Mouse (Mus musculus): ENCODE measurements around the gene Lhx4. TPM values are rescaled to one million over a fixed set of nuclear protein-coding genes. Genes with fewer than 3 reads are reported as not detected.
A peak's percentile ranks its signal among the peaks of the same experiment; 100 is the strongest.

The Lhx4 gene
- polyA plus RNA-seq, 1 experiment from 2014 or later: 0.79 TPM

GRCm38 (mm10) chr1:155715366-155715765, 36.1 kb downstream of the Lhx4 start:
- ATAC-seq (replicated peaks; ENCODE audit: insufficient number of reproducible peaks, low FRiP score, low TSS enrichment, low read depth) (no peak), DNase-seq (ENCODE audit: low spot score) (no peak)
- Histone ChIP-seq H3K36me3 (replicated peaks; ENCODE audit: control insufficient read depth, insufficient read depth, low read depth, low read length) (no peaks in the 10 kb centered on the region), H3K4me3 (ENCODE audit: low read depth, low read length) (no peak overlapping the region), H3K4me1 (ENCODE audit: control insufficient read depth, insufficient read depth, low read length) (no peaks in the 10 kb centered on the region), H3K9ac (replicated peaks; ENCODE audit: low read length) (no peak overlapping the region), H3K27me3 (ENCODE audit: control insufficient read depth, insufficient read depth, low read length) (no peaks in the 10 kb centered on the region), H3K4me2 (ENCODE audit: low read depth, low read length) (no peak overlapping the region), H3K27ac (replicated peaks; ENCODE audit: low read depth, low read length) (no peak overlapping the region), H3K9me3 (replicated peaks; ENCODE audit: control insufficient read depth, low read length) (no peaks in the 10 kb centered on the region)

- no peak for ATAC-seq (replicated peaks; ENCODE audit: insufficient number of reproducible peaks, low FRiP score, low TSS enrichment, low read depth)
- H3K9ac ChIP-seq (replicated peaks; ENCODE audit: low read length): no peak overlapping the region
These were observed 38.2 kb downstream of the Lhx4 start for GRCm38 (mm10) chr1:155713306-155713705.

GRCm38 (mm10) chr1:155704182-155704581, 47.3 kb downstream of the Lhx4 start:
- DNase-seq (ENCODE audit: low spot score): no peak
- Histone ChIP-seq H3K36me3 (replicated peaks; ENCODE audit: control insufficient read depth, insufficient read depth, low read depth, low read length) (no peaks in the 10 kb centered on the region), H3K27ac (replicated peaks; ENCODE audit: low read depth, low read length) (no peak overlapping the region), H3K4me1 (ENCODE audit: control insufficient read depth, insufficient read depth, low read length) (no peaks in the 10 kb centered on the region), H3K9me3 (replicated peaks; ENCODE audit: control insufficient read depth, low read length) (no peaks in the 10 kb centered on the region), H3K4me2 (ENCODE audit: low read depth, low read length) (no peak overlapping the region), H3K4me3 (ENCODE audit: low read depth, low read length) (no peak overlapping the region), H3K27me3 (ENCODE audit: control insufficient read depth, insufficient read depth, low read length) (no peaks in the 10 kb centered on the region), H3K9ac (replicated peaks; ENCODE audit: low read length) (no peak overlapping the region)
- 57% methylated on average over 5 of the region's 5 CpGs for WGBS
- peak; percentile 67; the same call in 1 of the 2 replicates for ATAC-seq (replicated peaks; ENCODE audit: insufficient number of reproducible peaks, low FRiP score, low TSS enrichment, low read depth)

More at GRCm38 (mm10) chr1:155713306-155713705, 38.2 kb downstream of the Lhx4 start:
- Histone ChIP-seq H3K36me3 (replicated peaks; ENCODE audit: control insufficient read depth, insufficient read depth, low read depth, low read length) (no peaks in the 10 kb centered on the region), H3K9me3 (replicated peaks; ENCODE audit: control insufficient read depth, low read length) (no peaks in the 10 kb centered on the region), H3K4me3 (ENCODE audit: low read depth, low read length) (no peak overlapping the region), H3K4me1 (ENCODE audit: control insufficient read depth, insufficient read depth, low read length) (no peaks in the 10 kb centered on the region), H3K27me3 (ENCODE audit: control insufficient read depth, insufficient read depth, low read length) (no peaks in the 10 kb centered on the region), H3K27ac (replicated peaks; ENCODE audit: low read depth, low read length) (no peak overlapping the region), H3K4me2 (ENCODE audit: low read depth, low read length) (no peak overlapping the region)
- WGBS: 64% methylated on average over 2 of the region's 2 CpGs
- DNase-seq (ENCODE audit: low spot score): no peak

- no peak for ATAC-seq (replicated peaks; ENCODE audit: insufficient number of reproducible peaks, low FRiP score, low TSS enrichment, low read depth)
- Histone ChIP-seq H3K9me3 (replicated peaks; ENCODE audit: control insufficient read depth, low read length) (no peaks in the 10 kb centered on the region), H3K4me2 (ENCODE audit: low read depth, low read length) (no peak overlapping the region), H3K9ac (replicated peaks; ENCODE audit: low read length) (no peak overlapping the region), H3K4me1 (ENCODE audit: control insufficient read depth, insufficient read depth, low read length) (no peaks in the 10 kb centered on the region), H3K4me3 (ENCODE audit: low read depth, low read length) (no peak overlapping the region), H3K27ac (replicated peaks; ENCODE audit: low read depth, low read length) (no peak overlapping the region), H3K27me3 (ENCODE audit: control insufficient read depth, insufficient read depth, low read length) (no peaks in the 10 kb centered on the region), H3K36me3 (replicated peaks; ENCODE audit: control insufficient read depth, insufficient read depth, low read depth, low read length) (no peaks in the 10 kb centered on the region)
- WGBS: 84% methylated on average over 5 of the region's 5 CpGs
- no peak for DNase-seq (ENCODE audit: low spot score)
These were observed 48.2 kb downstream of the Lhx4 start for GRCm38 (mm10) chr1:155703191-155703680.

DNA sequence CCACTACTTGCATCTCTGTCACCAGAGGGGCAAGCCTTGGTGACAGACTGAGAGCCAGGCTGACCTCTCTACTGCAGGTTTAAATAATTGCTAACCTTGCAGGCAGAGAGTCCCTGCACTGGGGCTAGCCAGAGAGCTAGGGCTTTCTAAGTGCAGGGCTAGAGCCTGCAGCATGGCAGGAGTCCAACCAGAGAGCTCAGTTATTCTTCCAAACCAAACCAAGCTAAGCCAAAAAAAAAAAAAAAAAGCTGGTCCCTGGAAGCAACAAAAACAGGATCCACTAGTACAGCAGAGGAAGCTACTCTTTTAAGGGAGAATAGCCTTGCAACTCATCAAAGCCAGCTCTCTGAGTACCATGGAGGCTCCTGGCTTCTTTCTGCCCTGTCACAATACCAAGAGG, 50.6 kb downstream of the Lhx4 start:
- Histone ChIP-seq H3K4me2 (ENCODE audit: low read depth, low read length) (no peak overlapping the region), H3K27me3 (ENCODE audit: control insufficient read depth, insufficient read depth, low read length) (no peaks in the 10 kb centered on the region), H3K4me1 (ENCODE audit: control insufficient read depth, insufficient read depth, low read length) (no peaks in the 10 kb centered on the region), H3K4me3 (ENCODE audit: low read depth, low read length) (no peak overlapping the region), H3K9me3 (replicated peaks; ENCODE audit: control insufficient read depth, low read length) (no peaks in the 10 kb centered on the region), H3K27ac (replicated peaks; ENCODE audit: low read depth, low read length) (no peak overlapping the region), H3K36me3 (replicated peaks; ENCODE audit: control insufficient read depth, insufficient read depth, low read depth, low read length) (no peaks in the 10 kb centered on the region), H3K9ac (replicated peaks; ENCODE audit: low read length) (no peak overlapping the region)
- ATAC-seq (replicated peaks; ENCODE audit: insufficient number of reproducible peaks, low FRiP score, low TSS enrichment, low read depth): no peak
- no peak for DNase-seq (ENCODE audit: low spot score)

GRCm38 (mm10) chr1:155698373-155699159, 52.9 kb downstream of the Lhx4 start:
- 68% methylated on average over 17 of the region's 17 CpGs for WGBS
- H3K9me3 ChIP-seq (replicated peaks; ENCODE audit: control insufficient read depth, low read length): no peaks in the 10 kb centered on the region
- DNase-seq (ENCODE audit: low spot score) (no peak), ATAC-seq (replicated peaks; ENCODE audit: insufficient number of reproducible peaks, low FRiP score, low TSS enrichment, low read depth) (no peak)
- no peaks in the 10 kb centered on the region for H3K27me3 ChIP-seq (ENCODE audit: control insufficient read depth, insufficient read depth, low read length)
- no peak overlapping the region for H3K27ac ChIP-seq (replicated peaks; ENCODE audit: low read depth, low read length)
- H3K4me2 ChIP-seq (ENCODE audit: low read depth, low read length): no peak overlapping the region
- H3K4me1 ChIP-seq (ENCODE audit: control insufficient read depth, insufficient read depth, low read length): no peaks in the 10 kb centered on the region
- no peak overlapping the region for H3K9ac ChIP-seq (replicated peaks; ENCODE audit: low read length)
- H3K36me3 ChIP-seq (replicated peaks; ENCODE audit: control insufficient read depth, insufficient read depth, low read depth, low read length): no peaks in the 10 kb centered on the region
- no peak overlapping the region for H3K4me3 ChIP-seq (ENCODE audit: low read depth, low read length)

DNA sequence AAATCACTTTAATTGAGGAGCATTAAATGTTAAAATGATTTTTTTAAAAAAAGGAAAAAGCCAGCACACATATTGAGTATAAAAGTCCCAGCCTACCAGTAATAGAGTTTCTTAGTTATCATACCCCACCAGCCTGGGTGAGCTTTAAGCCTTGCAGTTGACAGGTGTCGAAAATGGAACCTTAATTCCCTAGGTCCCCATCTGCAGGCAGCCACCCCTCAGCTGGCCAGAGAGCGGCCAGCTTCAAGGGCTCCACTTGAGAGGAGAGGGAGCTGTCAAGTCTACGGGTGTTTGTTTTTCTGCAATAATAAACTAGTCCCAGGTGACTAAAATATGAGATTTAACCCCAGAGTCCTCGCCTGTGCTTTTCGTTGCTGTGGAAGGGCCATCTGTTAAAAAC, 58.0 kb downstream of the Lhx4 start:
- no peaks in the 10 kb centered on the region for H3K4me1 ChIP-seq (ENCODE audit: control insufficient read depth, insufficient read depth, low read length)
- 57% methylated on average over 5 of the region's 5 CpGs for WGBS
- no peaks in the 10 kb centered on the region for H3K27me3 ChIP-seq (ENCODE audit: control insufficient read depth, insufficient read depth, low read length)
- no peaks in the 10 kb centered on the region for H3K9me3 ChIP-seq (replicated peaks; ENCODE audit: control insufficient read depth, low read length)
- ATAC-seq (replicated peaks; ENCODE audit: insufficient number of reproducible peaks, low FRiP score, low TSS enrichment, low read depth) (no peak), DNase-seq (ENCODE audit: low spot score) (no peak)
- no peak overlapping the region for H3K4me3 ChIP-seq (ENCODE audit: low read depth, low read length)
- no peak overlapping the region for H3K27ac ChIP-seq (replicated peaks; ENCODE audit: low read depth, low read length)
- no peak overlapping the region for H3K9ac ChIP-seq (replicated peaks; ENCODE audit: low read length)
- H3K4me2 ChIP-seq (ENCODE audit: low read depth, low read length): no peak overlapping the region
- no peaks in the 10 kb centered on the region for H3K36me3 ChIP-seq (replicated peaks; ENCODE audit: control insufficient read depth, insufficient read depth, low read depth, low read length)

DNA sequence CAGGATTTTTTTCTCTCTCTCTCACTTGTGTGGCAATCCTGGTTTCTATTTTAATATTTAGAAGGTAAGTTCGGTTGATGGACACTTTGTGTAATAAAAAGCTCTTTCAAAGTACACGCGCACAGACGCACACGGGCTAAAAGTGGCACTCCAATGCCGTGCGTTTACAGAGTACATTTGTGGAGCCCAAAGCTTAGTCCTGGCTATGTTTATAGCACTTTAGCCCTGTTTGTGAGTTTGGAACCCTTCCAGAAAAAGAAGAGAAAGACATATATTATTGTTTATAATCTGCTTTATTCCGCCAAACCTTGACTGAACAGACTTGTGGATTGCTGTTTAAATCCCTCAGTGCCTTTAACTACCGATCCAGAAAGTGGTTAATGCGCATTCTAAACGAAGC, 58.5 kb downstream of the Lhx4 start:
- H3K4me1 ChIP-seq (ENCODE audit: control insufficient read depth, insufficient read depth, low read length): no peaks in the 10 kb centered on the region
- H3K4me3 ChIP-seq (ENCODE audit: low read depth, low read length): no peak overlapping the region
- H3K36me3 ChIP-seq (replicated peaks; ENCODE audit: control insufficient read depth, insufficient read depth, low read depth, low read length): no peaks in the 10 kb centered on the region
- H3K9me3 ChIP-seq (replicated peaks; ENCODE audit: control insufficient read depth, low read length): no peaks in the 10 kb centered on the region
- no peak overlapping the region for H3K9ac ChIP-seq (replicated peaks; ENCODE audit: low read length)
- no peak overlapping the region for H3K4me2 ChIP-seq (ENCODE audit: low read depth, low read length)
- 87% methylated on average over 11 of the region's 11 CpGs for WGBS
- H3K27ac ChIP-seq (replicated peaks; ENCODE audit: low read depth, low read length): no peak overlapping the region
- no peak for DNase-seq (ENCODE audit: low spot score)
- no peak for ATAC-seq (replicated peaks; ENCODE audit: insufficient number of reproducible peaks, low FRiP score, low TSS enrichment, low read depth)
- H3K27me3 ChIP-seq (ENCODE audit: control insufficient read depth, insufficient read depth, low read length): no peaks in the 10 kb centered on the region

Data from embryonic facial prominence, embryonic 11.5 days (tissue).